Mouse (Mus musculus): ENCODE data around the gene Hdx. TPM values are rescaled to one million over a fixed set of nuclear protein-coding genes. Genes with fewer than 3 reads are reported as not detected.

Hdx gene
- polyA plus RNA-seq, 1 experiment from 2014 or later, result 0.39 TPM

GRCm38 (mm10) chrX:111577044-111577443 is 119.8 kb downstream of the Hdx start:
- Histone ChIP-seq H3K9ac (ENCODE audit: low read depth, low read length) (no peak overlapping the region), H3K4me1 (ENCODE audit: control insufficient read depth, insufficient read depth, low read length) (no peaks in the 10 kb centered on the region), H3K4me2 (ENCODE audit: low read depth, low read length) (no peak overlapping the region), H3K27me3 (replicated peaks; ENCODE audit: control insufficient read depth, insufficient read depth, low read length) (no peaks in the 10 kb centered on the region), H3K4me3 (ENCODE audit: low read length) (no peak overlapping the region), H3K36me3 (ENCODE audit: control insufficient read depth, insufficient read depth, low read length) (no peaks in the 10 kb centered on the region), H3K27ac (ENCODE audit: low read length) (no peak overlapping the region), H3K9me3 (ENCODE audit: control insufficient read depth, low read length) (no peaks in the 10 kb centered on the region)
- 78% methylated on average over 2 of the region's 2 CpGs for WGBS
- no peak for ATAC-seq

- ATAC-seq, result no peak
- H3K36me3 ChIP-seq (ENCODE audit: control insufficient read depth, insufficient read depth, low read length), result no peaks in the 10 kb centered on the region
- H3K4me3 ChIP-seq (ENCODE audit: low read length), result no peak within 1 kb of the TSS
- 50% methylated on average over 10 of the region's 10 CpGs for WGBS
- H3K4me2 ChIP-seq (ENCODE audit: low read depth, low read length), result no peak within 1 kb of the TSS
- H3K4me1 ChIP-seq (ENCODE audit: control insufficient read depth, insufficient read depth, low read length), result no peaks in the 10 kb centered on the region
- H3K27me3 ChIP-seq (replicated peaks; ENCODE audit: control insufficient read depth, insufficient read depth, low read length), result no peaks in the 10 kb centered on the region
- H3K9me3 ChIP-seq (ENCODE audit: control insufficient read depth, low read length), result no peaks in the 10 kb centered on the region
- no peak within 1 kb of the TSS for H3K27ac ChIP-seq (ENCODE audit: low read length)
- no peak within 1 kb of the TSS for H3K9ac ChIP-seq (ENCODE audit: low read depth, low read length)
These were observed 159.0 kb downstream of the Hdx start, which contains the start of gene Rps6ka6 for GRCm38 (mm10) chrX:111537859-111538258. Gene Rps6ka6 (minus strand): TSS chrX:111537959.

Other genes starting within 250 kb of the Hdx start
- 11.3 and 11.6 TPM in 2 replicates for gene Rps6ka6, start 159.1 kb downstream of the Hdx start, polyA plus RNA-seq (2015; fragmentation: Nextera tagmentation; extraction: Ambion mirVana)
- gene Gm45194, start 194.3 kb upstream of the Hdx start, polyA plus RNA-seq (2015; fragmentation: Nextera tagmentation; extraction: Ambion mirVana), result not detected in 2 replicates

All from intestine, embryonic 16.5 days (tissue).